Mouse (Mus musculus): Measurements from ENCODE around the gene Dag1. TPM values are rescaled to one million over a fixed set of nuclear protein-coding genes. Genes with fewer than 3 reads are reported as not detected.

Dag1 gene
- polyA plus RNA-seq, 1 experiment from 2014 or later, result 62.4 TPM

- no peaks in the 10 kb centered on the region for H3K27me3 ChIP-seq (ENCODE audit: control insufficient read depth, insufficient read depth, low read length)
- no peak for ATAC-seq (ENCODE audit: insufficient read depth, low FRiP score, low TSS enrichment)
- 68% methylated on average over 10 of the region's 10 CpGs for WGBS
- no peak overlapping the region for H3K9ac ChIP-seq (ENCODE audit: low read length)
- no peak overlapping the region for H3K27ac ChIP-seq (ENCODE audit: low read depth, low read length)
- H3K4me2 ChIP-seq (ENCODE audit: low read depth), result no peak overlapping the region
- no peaks in the 10 kb centered on the region for H3K36me3 ChIP-seq (ENCODE audit: control insufficient read depth, insufficient read depth, low read length)
- no peak for DNase-seq (ENCODE audit: low spot score)
- H3K4me1 ChIP-seq (ENCODE audit: control insufficient read depth, insufficient read depth, low read length), result peaks cover 15% of the 10 kb centered on the region
- H3K9me3 ChIP-seq (ENCODE audit: control insufficient read depth, low read length), result no peaks in the 10 kb centered on the region
- H3K4me3 ChIP-seq (ENCODE audit: low read depth, low read length), result no peak overlapping the region
Measured at GRCm38 (mm10) chr9:108266261-108266935, 2.6 kb upstream of the Dag1 start.

- WGBS, result 13% methylated on average over 10 of the region's 10 CpGs
- Histone ChIP-seq H3K27ac (ENCODE audit: low read depth, low read length) (peak overlapping the region; percentile 30), H3K9me3 (ENCODE audit: control insufficient read depth, low read length) (no peaks in the 10 kb centered on the region), H3K4me2 (ENCODE audit: low read depth) (peak overlapping the region; percentile 53), H3K4me3 (ENCODE audit: low read depth, low read length) (peak overlapping the region; percentile 78), H3K4me1 (ENCODE audit: control insufficient read depth, insufficient read depth, low read length) (peaks cover 15% of the 10 kb centered on the region), H3K36me3 (ENCODE audit: control insufficient read depth, insufficient read depth, low read length) (no peaks in the 10 kb centered on the region), H3K9ac (ENCODE audit: low read length) (peak overlapping the region; percentile 46), H3K27me3 (ENCODE audit: control insufficient read depth, insufficient read depth, low read length) (no peaks in the 10 kb centered on the region)
- DNase-seq (ENCODE audit: low spot score) (no peak), ATAC-seq (ENCODE audit: insufficient read depth, low FRiP score, low TSS enrichment) (no peak; the same call in none of the 2 replicates)
Measured at GRCm38 (mm10) chr9:108264191-108264921, 598 bp upstream of the Dag1 start.

- H3K9me3 ChIP-seq (ENCODE audit: control insufficient read depth, low read length), result no peaks in the 10 kb centered on the region
- peak; percentile 59 for DNase-seq (ENCODE audit: low spot score)
- H3K27ac ChIP-seq (ENCODE audit: low read depth, low read length), result peak overlapping the region; percentile 86
- no peaks in the 10 kb centered on the region for H3K36me3 ChIP-seq (ENCODE audit: control insufficient read depth, insufficient read depth, low read length)
- H3K4me1 ChIP-seq (ENCODE audit: control insufficient read depth, insufficient read depth, low read length), result peaks cover 15% of the 10 kb centered on the region
- WGBS, result 1% methylated on average over 52 of the region's 62 CpGs
- H3K4me2 ChIP-seq (ENCODE audit: low read depth), result peak overlapping the region; percentile 53
- peak overlapping the region; percentile 81 for H3K9ac ChIP-seq (ENCODE audit: low read length)
- H3K27me3 ChIP-seq (ENCODE audit: control insufficient read depth, insufficient read depth, low read length), result no peaks in the 10 kb centered on the region
- ATAC-seq (ENCODE audit: insufficient read depth, low FRiP score, low TSS enrichment), result peak; percentile 67
- H3K4me3 ChIP-seq (ENCODE audit: low read depth, low read length), result peak overlapping the region; percentile 78
Measured at GRCm38 (mm10) chr9:108263131-108263681, 552 bp downstream of the Dag1 start.

GRCm38 (mm10) chr9:108262494-108263049 lies 1.2 kb downstream of the Dag1 start:
- DNase-seq (ENCODE audit: low spot score) (no peak), ATAC-seq (ENCODE audit: insufficient read depth, low FRiP score, low TSS enrichment) (no peak)
- Histone ChIP-seq H3K9me3 (ENCODE audit: control insufficient read depth, low read length) (no peaks in the 10 kb centered on the region), H3K27ac (ENCODE audit: low read depth, low read length) (no peak overlapping the region), H3K36me3 (ENCODE audit: control insufficient read depth, insufficient read depth, low read length) (no peaks in the 10 kb centered on the region), H3K9ac (ENCODE audit: low read length) (peak overlapping the region; percentile 81), H3K4me3 (ENCODE audit: low read depth, low read length) (peak overlapping the region; percentile 78), H3K27me3 (ENCODE audit: control insufficient read depth, insufficient read depth, low read length) (no peaks in the 10 kb centered on the region), H3K4me2 (ENCODE audit: low read depth) (peak overlapping the region; percentile 53), H3K4me1 (ENCODE audit: control insufficient read depth, insufficient read depth, low read length) (peaks cover 15% of the 10 kb centered on the region)
- WGBS, result 49% methylated on average over 11 of the region's 11 CpGs

DNA sequence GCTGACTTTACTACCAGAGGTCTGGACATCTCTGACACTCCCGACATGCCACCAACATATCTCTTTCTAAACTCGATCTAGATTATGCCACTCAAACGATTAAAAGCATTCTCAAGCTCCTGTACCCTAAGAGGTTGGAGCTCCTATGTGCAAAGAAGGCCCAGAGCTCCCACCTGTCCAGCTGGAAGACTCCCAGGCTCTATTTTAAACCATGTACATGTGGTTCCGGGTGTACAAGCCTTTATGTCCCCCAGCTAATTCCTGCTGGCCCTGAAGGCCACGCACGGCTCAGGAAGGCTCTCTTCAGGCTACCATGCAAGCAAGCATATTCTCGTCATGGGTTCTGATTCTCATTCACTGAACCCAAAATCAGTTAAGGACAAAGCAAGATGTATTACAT lies 1.9 kb downstream of the Dag1 start:
- H3K36me3 ChIP-seq (ENCODE audit: control insufficient read depth, insufficient read depth, low read length), result no peaks in the 10 kb centered on the region
- DNase-seq (ENCODE audit: low spot score), result no peak
- peak overlapping the region; percentile 53 for H3K4me2 ChIP-seq (ENCODE audit: low read depth)
- H3K27ac ChIP-seq (ENCODE audit: low read depth, low read length), result no peak overlapping the region
- no peaks in the 10 kb centered on the region for H3K9me3 ChIP-seq (ENCODE audit: control insufficient read depth, low read length)
- H3K4me1 ChIP-seq (ENCODE audit: control insufficient read depth, insufficient read depth, low read length), result peaks cover 15% of the 10 kb centered on the region
- H3K4me3 ChIP-seq (ENCODE audit: low read depth, low read length), result peak overlapping the region; percentile 78; the same call in 1 of the 2 replicates
- 70% methylated on average over 7 of the region's 7 CpGs for WGBS
- ATAC-seq (ENCODE audit: insufficient read depth, low FRiP score, low TSS enrichment), result no peak
- no peaks in the 10 kb centered on the region for H3K27me3 ChIP-seq (ENCODE audit: control insufficient read depth, insufficient read depth, low read length)
- H3K9ac ChIP-seq (ENCODE audit: low read length), result no peak overlapping the region

GRCm38 (mm10) chr9:108260526-108260925 lies 3.2 kb downstream of the Dag1 start:
- Histone ChIP-seq H3K27ac (ENCODE audit: low read depth, low read length) (no peak overlapping the region), H3K4me1 (ENCODE audit: control insufficient read depth, insufficient read depth, low read length) (peaks cover 15% of the 10 kb centered on the region), H3K4me2 (ENCODE audit: low read depth) (no peak overlapping the region), H3K9me3 (ENCODE audit: control insufficient read depth, low read length) (no peaks in the 10 kb centered on the region), H3K27me3 (ENCODE audit: control insufficient read depth, insufficient read depth, low read length) (no peaks in the 10 kb centered on the region), H3K36me3 (ENCODE audit: control insufficient read depth, insufficient read depth, low read length) (no peaks in the 10 kb centered on the region), H3K4me3 (ENCODE audit: low read depth, low read length) (no peak overlapping the region), H3K9ac (ENCODE audit: low read length) (no peak overlapping the region)
- DNase-seq (ENCODE audit: low spot score), result no peak
- ATAC-seq (ENCODE audit: insufficient read depth, low FRiP score, low TSS enrichment), result no peak
- 87% methylated on average over 4 of the region's 4 CpGs for WGBS

DNA sequence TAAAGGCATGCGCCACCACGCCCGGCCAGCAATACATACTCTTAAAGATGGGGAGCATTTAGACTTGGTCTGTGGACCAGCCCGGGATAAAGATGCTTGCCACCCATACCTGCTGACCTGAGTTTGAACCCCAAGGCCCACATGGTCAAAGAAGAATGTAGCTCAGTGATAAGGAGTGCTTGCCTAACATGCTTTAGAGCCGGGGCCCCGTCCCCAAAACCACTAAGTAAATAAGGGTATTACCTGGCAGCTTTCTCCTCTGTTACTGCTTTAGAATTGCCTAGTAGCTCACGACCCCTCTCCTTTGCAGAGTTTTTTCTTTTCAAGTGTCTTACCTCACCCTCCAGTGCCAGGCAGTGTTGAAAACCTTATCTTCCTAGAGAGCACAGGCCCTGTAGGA lies 11.0 kb downstream of the Dag1 start:
- H3K27me3 ChIP-seq (ENCODE audit: control insufficient read depth, insufficient read depth, low read length), result no peaks in the 10 kb centered on the region
- H3K9me3 ChIP-seq (ENCODE audit: control insufficient read depth, low read length), result no peaks in the 10 kb centered on the region
- H3K4me3 ChIP-seq (ENCODE audit: low read depth, low read length), result no peak overlapping the region
- no peak overlapping the region for H3K9ac ChIP-seq (ENCODE audit: low read length)
- no peak for DNase-seq (ENCODE audit: low spot score)
- H3K36me3 ChIP-seq (ENCODE audit: control insufficient read depth, insufficient read depth, low read length), result peaks cover 3% of the 10 kb centered on the region; the same call in 1 of the 2 replicates
- H3K4me2 ChIP-seq (ENCODE audit: low read depth), result no peak overlapping the region
- no peak overlapping the region for H3K27ac ChIP-seq (ENCODE audit: low read depth, low read length)
- ATAC-seq (ENCODE audit: insufficient read depth, low FRiP score, low TSS enrichment), result no peak
- H3K4me1 ChIP-seq (ENCODE audit: control insufficient read depth, insufficient read depth, low read length), result no peaks in the 10 kb centered on the region
- 95% methylated on average over 7 of the region's 7 CpGs for WGBS

DNA sequence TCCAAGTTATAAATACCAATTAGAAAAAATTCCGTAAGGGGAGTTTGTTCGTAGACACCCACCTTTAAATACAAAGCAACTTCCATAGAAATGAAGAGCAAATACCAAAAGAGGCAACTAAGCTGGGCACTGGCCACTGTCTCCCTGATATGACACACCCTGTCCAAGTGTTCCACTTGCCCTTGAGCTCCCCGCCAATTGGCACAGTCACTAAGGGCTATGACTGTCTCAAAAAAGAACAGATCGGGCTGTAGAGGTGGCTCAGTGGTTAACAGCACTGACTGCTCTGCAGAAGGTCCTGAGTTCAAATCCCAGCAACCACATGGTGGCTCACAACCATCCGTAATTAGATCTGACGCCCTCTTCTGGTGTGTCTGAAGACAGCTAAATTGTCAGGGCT lies 11.9 kb downstream of the Dag1 start:
- no peak overlapping the region for H3K27ac ChIP-seq (ENCODE audit: low read depth, low read length)
- no peak overlapping the region for H3K4me2 ChIP-seq (ENCODE audit: low read depth)
- no peaks in the 10 kb centered on the region for H3K9me3 ChIP-seq (ENCODE audit: control insufficient read depth, low read length)
- H3K36me3 ChIP-seq (ENCODE audit: control insufficient read depth, insufficient read depth, low read length), result peaks cover 3% of the 10 kb centered on the region; the same call in 1 of the 2 replicates
- no peak for ATAC-seq (ENCODE audit: insufficient read depth, low FRiP score, low TSS enrichment)
- 92% methylated on average over 6 of the region's 6 CpGs for WGBS
- no peaks in the 10 kb centered on the region for H3K4me1 ChIP-seq (ENCODE audit: control insufficient read depth, insufficient read depth, low read length)
- H3K4me3 ChIP-seq (ENCODE audit: low read depth, low read length), result no peak overlapping the region
- no peak overlapping the region for H3K9ac ChIP-seq (ENCODE audit: low read length)
- no peak for DNase-seq (ENCODE audit: low spot score)
- H3K27me3 ChIP-seq (ENCODE audit: control insufficient read depth, insufficient read depth, low read length), result no peaks in the 10 kb centered on the region
